Mouse (Mus musculus): ENCODE measurements at regions not wholly inside any gene's neighbourhood (a gene's known extent, or its start where the extent isn't known, plus 50 kb on each side); places are given as distances from the start of the nearest gene placed in this dataset.

- Histone ChIP-seq H3K36me3 (ENCODE audit: control insufficient read depth, insufficient read depth, low read length) (no peaks in the 10 kb centered on the region), H3K27ac (replicated peaks; ENCODE audit: low read depth, low read length) (no peak overlapping the region), H3K4me1 (ENCODE audit: control insufficient read depth, insufficient read depth, low read length) (no peaks in the 10 kb centered on the region), H3K9ac (ENCODE audit: low read length) (no peak overlapping the region), H3K4me2 (ENCODE audit: low read depth, severe bottlenecking) (no peak overlapping the region), H3K27me3 (ENCODE audit: control insufficient read depth, insufficient read depth, low read length) (no peaks in the 10 kb centered on the region), H3K4me3 (ENCODE audit: low read depth, low read length) (no peak overlapping the region), H3K9me3 (ENCODE audit: control insufficient read depth, low read length) (no peaks in the 10 kb centered on the region)
- 82% methylated on average over 2 of the region's 2 CpGs for WGBS
- DNase-seq (ENCODE audit: low spot score) (no peak), ATAC-seq (ENCODE audit: insufficient number of reproducible peaks, low FRiP score, low TSS enrichment, low read depth) (no peak)
These were observed 331.1 kb upstream of the Grin3a start for GRCm38 (mm10) chr4:50176656-50177055.

DNA sequence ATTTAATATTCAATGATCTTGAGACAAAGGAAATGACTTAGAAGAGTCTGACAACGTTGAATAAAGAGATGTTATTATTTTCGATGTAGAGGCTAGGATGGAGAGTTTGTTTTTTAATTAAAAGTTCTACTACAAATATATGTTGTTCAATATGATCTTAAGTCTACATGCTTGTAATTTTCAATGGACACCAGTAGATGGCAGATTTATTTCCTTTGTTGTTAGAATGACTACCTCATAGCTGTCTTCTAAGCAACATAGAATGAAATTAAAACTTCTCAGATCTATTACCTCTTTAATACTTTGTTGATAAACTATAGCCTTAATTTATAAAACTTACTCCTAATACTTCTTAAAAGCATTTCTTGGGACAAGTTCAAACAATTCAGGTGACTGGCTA lies 315.3 kb upstream of the Grin3a start:
- DNase-seq (ENCODE audit: low spot score) (no peak), ATAC-seq (ENCODE audit: insufficient number of reproducible peaks, low FRiP score, low TSS enrichment, low read depth) (no peak)
- no peak overlapping the region for H3K4me2 ChIP-seq (ENCODE audit: low read depth, severe bottlenecking)
- H3K27ac ChIP-seq (replicated peaks; ENCODE audit: low read depth, low read length) = no peak overlapping the region
- no peak overlapping the region for H3K9ac ChIP-seq (ENCODE audit: low read length)
- H3K36me3 ChIP-seq (ENCODE audit: control insufficient read depth, insufficient read depth, low read length) = no peaks in the 10 kb centered on the region
- WGBS = 68% methylated on average over 2 of the region's 2 CpGs
- H3K4me3 ChIP-seq (ENCODE audit: low read depth, low read length) = no peak overlapping the region
- H3K27me3 ChIP-seq (ENCODE audit: control insufficient read depth, insufficient read depth, low read length) = no peaks in the 10 kb centered on the region
- H3K9me3 ChIP-seq (ENCODE audit: control insufficient read depth, low read length) = no peaks in the 10 kb centered on the region
- H3K4me1 ChIP-seq (ENCODE audit: control insufficient read depth, insufficient read depth, low read length) = no peaks in the 10 kb centered on the region

GRCm38 (mm10) chr4:50145926-50146325 lies 300.4 kb upstream of the Grin3a start:
- ATAC-seq (ENCODE audit: insufficient number of reproducible peaks, low FRiP score, low TSS enrichment, low read depth) = no peak
- no peaks in the 10 kb centered on the region for H3K36me3 ChIP-seq (ENCODE audit: control insufficient read depth, insufficient read depth, low read length)
- H3K4me2 ChIP-seq (ENCODE audit: low read depth, severe bottlenecking) = no peak overlapping the region
- H3K9ac ChIP-seq (ENCODE audit: low read length) = no peak overlapping the region
- H3K27ac ChIP-seq (replicated peaks; ENCODE audit: low read depth, low read length) = no peak overlapping the region
- H3K9me3 ChIP-seq (ENCODE audit: control insufficient read depth, low read length) = no peaks in the 10 kb centered on the region
- no peak for DNase-seq (ENCODE audit: low spot score)
- H3K4me3 ChIP-seq (ENCODE audit: low read depth, low read length) = no peak overlapping the region
- H3K27me3 ChIP-seq (ENCODE audit: control insufficient read depth, insufficient read depth, low read length) = no peaks in the 10 kb centered on the region
- no peaks in the 10 kb centered on the region for H3K4me1 ChIP-seq (ENCODE audit: control insufficient read depth, insufficient read depth, low read length)

- Histone ChIP-seq H3K4me2 (ENCODE audit: low read depth, severe bottlenecking) (no peak overlapping the region), H3K27me3 (ENCODE audit: control insufficient read depth, insufficient read depth, low read length) (no peaks in the 10 kb centered on the region), H3K27ac (replicated peaks; ENCODE audit: low read depth, low read length) (no peak overlapping the region), H3K36me3 (ENCODE audit: control insufficient read depth, insufficient read depth, low read length) (no peaks in the 10 kb centered on the region), H3K4me1 (ENCODE audit: control insufficient read depth, insufficient read depth, low read length) (no peaks in the 10 kb centered on the region), H3K9ac (ENCODE audit: low read length) (no peak overlapping the region), H3K4me3 (ENCODE audit: low read depth, low read length) (no peak overlapping the region), H3K9me3 (ENCODE audit: control insufficient read depth, low read length) (no peaks in the 10 kb centered on the region)
- DNase-seq (ENCODE audit: low spot score) (no peak), ATAC-seq (ENCODE audit: insufficient number of reproducible peaks, low FRiP score, low TSS enrichment, low read depth) (no peak)
- 91% methylated on average over 1 of the region's 1 CpGs for WGBS
These were observed 284.7 kb upstream of the Grin3a start for GRCm38 (mm10) chr4:50130262-50130661.

DNA sequence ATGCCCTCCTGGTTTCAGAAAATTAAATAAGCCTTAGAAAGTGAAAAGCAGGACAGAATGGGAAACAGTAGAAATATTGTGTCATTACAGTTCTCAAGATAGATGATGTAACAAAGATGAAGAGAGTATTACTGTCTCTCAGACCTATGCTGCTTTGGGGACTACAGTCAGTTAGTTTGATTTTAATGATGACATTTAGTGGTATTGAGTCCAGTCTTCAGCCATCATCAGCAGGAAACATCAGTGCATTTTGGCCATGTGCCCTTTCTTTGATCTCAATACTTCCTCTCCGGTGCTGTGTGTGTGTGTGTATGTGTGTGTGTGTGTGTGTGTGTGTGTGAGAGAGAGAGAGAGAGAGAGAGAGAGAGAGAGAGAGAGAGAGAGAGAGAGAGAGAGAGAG lies 261.0 kb upstream of the Grin3a start:
- Histone ChIP-seq H3K4me2 (ENCODE audit: low read depth, severe bottlenecking) (no peak overlapping the region), H3K36me3 (ENCODE audit: control insufficient read depth, insufficient read depth, low read length) (no peaks in the 10 kb centered on the region), H3K27ac (replicated peaks; ENCODE audit: low read depth, low read length) (no peak overlapping the region), H3K4me1 (ENCODE audit: control insufficient read depth, insufficient read depth, low read length) (no peaks in the 10 kb centered on the region), H3K27me3 (ENCODE audit: control insufficient read depth, insufficient read depth, low read length) (no peaks in the 10 kb centered on the region), H3K4me3 (ENCODE audit: low read depth, low read length) (no peak overlapping the region), H3K9ac (ENCODE audit: low read length) (no peak overlapping the region), H3K9me3 (ENCODE audit: control insufficient read depth, low read length) (no peaks in the 10 kb centered on the region)
- 89% methylated on average over 1 of the region's 1 CpGs for WGBS
- DNase-seq (ENCODE audit: low spot score) = no peak
- ATAC-seq (ENCODE audit: insufficient number of reproducible peaks, low FRiP score, low TSS enrichment, low read depth) = no peak

- no peak overlapping the region for H3K4me3 ChIP-seq (ENCODE audit: low read depth, low read length)
- H3K27ac ChIP-seq (replicated peaks; ENCODE audit: low read depth, low read length) = no peak overlapping the region
- H3K4me2 ChIP-seq (ENCODE audit: low read depth, severe bottlenecking) = no peak overlapping the region
- no peaks in the 10 kb centered on the region for H3K4me1 ChIP-seq (ENCODE audit: control insufficient read depth, insufficient read depth, low read length)
- H3K36me3 ChIP-seq (ENCODE audit: control insufficient read depth, insufficient read depth, low read length) = no peaks in the 10 kb centered on the region
- H3K9me3 ChIP-seq (ENCODE audit: control insufficient read depth, low read length) = no peaks in the 10 kb centered on the region
- no peak for ATAC-seq (ENCODE audit: insufficient number of reproducible peaks, low FRiP score, low TSS enrichment, low read depth)
- no peak for DNase-seq (ENCODE audit: low spot score)
- no peaks in the 10 kb centered on the region for H3K27me3 ChIP-seq (ENCODE audit: control insufficient read depth, insufficient read depth, low read length)
- no peak overlapping the region for H3K9ac ChIP-seq (ENCODE audit: low read length)
These were observed 242.3 kb upstream of the Grin3a start for GRCm38 (mm10) chr4:50087860-50088259.

DNA sequence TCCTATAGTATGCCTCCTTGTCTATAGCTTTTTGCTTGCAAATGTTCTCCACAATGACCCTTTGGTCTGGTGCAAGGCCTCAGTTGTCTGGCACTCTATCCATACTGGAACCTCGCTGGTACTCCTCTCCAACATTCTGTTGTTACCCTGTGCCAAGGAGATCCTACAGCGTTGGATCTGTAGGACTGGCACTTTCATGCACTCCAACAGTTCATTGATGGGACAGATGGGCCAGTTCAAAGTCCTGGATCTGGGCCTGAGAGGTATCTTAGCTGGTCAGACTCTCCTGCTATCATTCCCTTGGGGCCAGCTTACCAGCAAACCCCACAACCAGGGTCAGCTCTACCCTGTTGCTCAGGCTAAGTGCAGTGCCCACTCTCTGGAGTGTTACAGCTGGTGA lies 241.1 kb upstream of the Grin3a start:
- DNase-seq (ENCODE audit: low spot score) = no peak
- ATAC-seq (ENCODE audit: insufficient number of reproducible peaks, low FRiP score, low TSS enrichment, low read depth) = no peak
- H3K4me1 ChIP-seq (ENCODE audit: control insufficient read depth, insufficient read depth, low read length) = no peaks in the 10 kb centered on the region
- no peaks in the 10 kb centered on the region for H3K36me3 ChIP-seq (ENCODE audit: control insufficient read depth, insufficient read depth, low read length)
- H3K27ac ChIP-seq (replicated peaks; ENCODE audit: low read depth, low read length) = no peak overlapping the region
- H3K4me2 ChIP-seq (ENCODE audit: low read depth, severe bottlenecking) = no peak overlapping the region
- H3K4me3 ChIP-seq (ENCODE audit: low read depth, low read length) = no peak overlapping the region
- no peaks in the 10 kb centered on the region for H3K27me3 ChIP-seq (ENCODE audit: control insufficient read depth, insufficient read depth, low read length)
- 71% methylated on average over 2 of the region's 2 CpGs for WGBS
- no peak overlapping the region for H3K9ac ChIP-seq (ENCODE audit: low read length)
- no peaks in the 10 kb centered on the region for H3K9me3 ChIP-seq (ENCODE audit: control insufficient read depth, low read length)

DNA sequence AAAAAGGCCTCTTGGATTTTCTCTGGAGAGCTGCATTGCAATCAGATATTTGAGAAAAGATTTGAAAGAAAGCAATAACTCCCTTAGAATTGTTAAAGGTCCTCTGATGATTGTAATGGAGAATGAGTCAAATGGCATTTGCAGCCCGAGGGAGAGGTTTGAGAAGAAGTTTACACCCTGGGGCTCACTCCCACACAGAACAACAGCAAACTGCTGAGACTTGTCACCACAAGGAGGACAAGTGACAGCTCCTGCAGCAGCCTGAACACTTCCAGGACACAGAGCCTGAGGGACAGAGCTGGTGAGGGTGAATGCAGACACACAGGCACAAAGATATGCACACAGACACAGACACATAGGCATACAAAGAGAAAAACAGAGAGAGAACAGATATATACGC lies 210.0 kb upstream of the Grin3a start:
- Histone ChIP-seq H3K27ac (replicated peaks; ENCODE audit: low read depth, low read length) (no peak overlapping the region), H3K4me2 (ENCODE audit: low read depth, severe bottlenecking) (no peak overlapping the region), H3K27me3 (ENCODE audit: control insufficient read depth, insufficient read depth, low read length) (no peaks in the 10 kb centered on the region), H3K4me1 (ENCODE audit: control insufficient read depth, insufficient read depth, low read length) (no peaks in the 10 kb centered on the region), H3K4me3 (ENCODE audit: low read depth, low read length) (no peak overlapping the region), H3K9ac (ENCODE audit: low read length) (no peak overlapping the region), H3K9me3 (ENCODE audit: control insufficient read depth, low read length) (no peaks in the 10 kb centered on the region), H3K36me3 (ENCODE audit: control insufficient read depth, insufficient read depth, low read length) (no peaks in the 10 kb centered on the region)
- 53% methylated on average over 2 of the region's 2 CpGs for WGBS
- ATAC-seq (ENCODE audit: insufficient number of reproducible peaks, low FRiP score, low TSS enrichment, low read depth) (no peak), DNase-seq (ENCODE audit: low spot score) (no peak)

DNA sequence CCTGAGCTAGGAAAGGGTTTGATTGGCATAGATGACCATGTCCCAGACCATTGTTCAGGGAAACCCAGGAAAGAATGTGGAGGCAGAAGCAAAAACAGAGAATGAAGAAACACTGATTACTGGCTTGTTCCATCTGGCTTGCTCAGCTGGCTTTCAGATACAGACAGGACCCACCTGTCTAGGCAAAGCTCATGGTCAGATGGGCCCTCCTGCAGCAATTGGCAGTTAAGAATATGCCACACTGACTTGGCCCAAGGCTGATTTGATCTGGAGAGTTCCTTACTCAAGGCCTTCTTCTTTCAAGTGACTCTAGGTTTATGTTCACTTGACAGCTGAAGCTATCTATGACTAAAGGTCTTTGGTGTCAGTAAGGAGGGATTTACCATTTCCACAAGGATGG lies 195.9 kb upstream of the Grin3a start:
- Histone ChIP-seq H3K9me3 (ENCODE audit: control insufficient read depth, low read length) (no peaks in the 10 kb centered on the region), H3K4me3 (ENCODE audit: low read depth, low read length) (no peak overlapping the region), H3K27ac (replicated peaks; ENCODE audit: low read depth, low read length) (no peak overlapping the region), H3K9ac (ENCODE audit: low read length) (no peak overlapping the region), H3K27me3 (ENCODE audit: control insufficient read depth, insufficient read depth, low read length) (no peaks in the 10 kb centered on the region), H3K4me2 (ENCODE audit: low read depth, severe bottlenecking) (no peak overlapping the region), H3K4me1 (ENCODE audit: control insufficient read depth, insufficient read depth, low read length) (no peaks in the 10 kb centered on the region), H3K36me3 (ENCODE audit: control insufficient read depth, insufficient read depth, low read length) (no peaks in the 10 kb centered on the region)
- ATAC-seq (ENCODE audit: insufficient number of reproducible peaks, low FRiP score, low TSS enrichment, low read depth) (no peak), DNase-seq (ENCODE audit: low spot score) (no peak)

Measured in limb, embryonic 11.5 days (tissue).